Mouse (Mus musculus) heart, embryonic 13.5 days (tissue): ENCODE measurements around the gene Sept8. TPM values are rescaled to one million over a fixed set of nuclear protein-coding genes. Genes with fewer than 3 reads are reported as not detected.
A peak's percentile ranks its signal among the peaks of the same experiment; 100 is the strongest.

Experiments
- ATAC-seq: fragments of 200-750 bp; cut with Nextera tagmentation; 2 replicates; pipeline ENCODE4 v1.8.0; 2017; ENCODE audit warnings: moderate TSS enrichment; ENCODE audit not compliant: insufficient number of reproducible peaks, low FRiP score, low TSS enrichment; ENCODE audit errors: extremely low read depth
- H3K27ac ChIP-seq: fragments of 300-500 bp; sonication (generic); replicated peaks from 2 replicates; pipeline ENCODE4 v1.5.1; 2015; ENCODE audit warnings: moderate library complexity, mild to moderate bottlenecking, inconsistent platforms
- H3K27me3 ChIP-seq: fragments of 300-500 bp; sonication (generic); replicated peaks from 2 replicates; pipeline ENCODE4 v1.6.1; 2015; ENCODE audit warnings: mild to moderate bottlenecking, inconsistent platforms
- H3K36me3 ChIP-seq: fragments of 300-500 bp; sonication (generic); 2 replicates; pipeline ENCODE4 v1.6.1; 2015; ENCODE audit warnings: mild to moderate bottlenecking, inconsistent platforms
- H3K4me1 ChIP-seq: fragments of 300-500 bp; sonication (generic); 2 replicates; pipeline ENCODE4 v1.6.1; 2015; ENCODE audit warnings: inconsistent platforms
- H3K4me2 ChIP-seq: fragments of 300-500 bp; sonication (generic); 2 replicates; pipeline ENCODE4 v1.6.1; 2015; ENCODE audit warnings: inconsistent platforms, mild to moderate bottlenecking, moderate library complexity
- H3K4me3 ChIP-seq: fragments of 300-500 bp; sonication (generic); 2 replicates; pipeline ENCODE4 v1.5.1; 2015; ENCODE audit warnings: moderate library complexity, mild to moderate bottlenecking, inconsistent platforms
- H3K9ac ChIP-seq: fragments of 300-500 bp; sonication (generic); 2 replicates; pipeline ENCODE4 v1.6.1; 2015; ENCODE audit warnings: inconsistent platforms, mild to moderate bottlenecking, moderate library complexity
- H3K9me3 ChIP-seq: fragments of 300-500 bp; sonication (generic); 2 replicates; pipeline ENCODE4 v1.6.1; 2016; ENCODE audit warnings: inconsistent platforms
- WGBS: fragments of 180-500 bp; shearing (Covaris S2); methylation state at CpG from one replicate; pipeline ENCODE4 v1.1.7; 2015; ENCODE audit warnings: mixed read lengths; 5-methylcytosine and 5-hydroxymethylcytosine counted together
- polyA plus RNA-seq: library from polyadenylated mRNA; unstranded; fragments of >200 nt; fragmentation: Nextera tagmentation; extraction: Ambion mirVana; gene quantifications from 2 replicates; pipeline ENCODE4 v1.2.1, GENCODE M21; 2015

Gene Sept8
- polyA plus RNA-seq, 1 experiment from 2014 or later, result 18.3 TPM

- no peak for ATAC-seq
- Histone ChIP-seq H3K9ac (no peak overlapping the region), H3K36me3 (no peaks in the 10 kb centered on the region), H3K4me1 (peaks cover 26% of the 10 kb centered on the region), H3K27ac (no peak overlapping the region), H3K27me3 (peaks cover 60% of the 10 kb centered on the region), H3K9me3 (no peaks in the 10 kb centered on the region), H3K4me3 (no peak overlapping the region), H3K4me2 (no peak overlapping the region)
- WGBS, result 68% methylated on average over 4 of the region's 4 CpGs
Measured at GRCm38 (mm10) chr11:53481088-53481730, 37.8 kb upstream of the Sept8 start.

GRCm38 (mm10) chr11:53483159-53483891 is 35.7 kb upstream of the Sept8 start:
- no peak overlapping the region for H3K9ac ChIP-seq
- peak overlapping the region; percentile 17; the same call in 1 of the 2 replicates for H3K27ac ChIP-seq
- WGBS, result 45% methylated on average over 9 of the region's 9 CpGs
- peaks cover 62% of the 10 kb centered on the region for H3K27me3 ChIP-seq
- ATAC-seq, result no peak
- peaks cover 35% of the 10 kb centered on the region for H3K4me1 ChIP-seq
- H3K4me2 ChIP-seq, result no peak overlapping the region
- no peaks in the 10 kb centered on the region for H3K9me3 ChIP-seq
- H3K4me3 ChIP-seq, result no peak overlapping the region
- H3K36me3 ChIP-seq, result no peaks in the 10 kb centered on the region

GRCm38 (mm10) chr11:53485719-53486118 is 33.3 kb upstream of the Sept8 start:
- H3K4me1 ChIP-seq, result peaks cover 11% of the 10 kb centered on the region
- 35% methylated on average over 3 of the region's 3 CpGs for WGBS
- peaks cover 38% of the 10 kb centered on the region for H3K27me3 ChIP-seq
- no peak for ATAC-seq
- H3K27ac ChIP-seq, result no peak overlapping the region
- H3K9me3 ChIP-seq, result 0 out of 2 replicates have a peak, but pooled peaks cover 3% of the 10 kb centered on the region
- no peaks in the 10 kb centered on the region for H3K36me3 ChIP-seq
- no peak overlapping the region for H3K9ac ChIP-seq
- H3K4me3 ChIP-seq, result no peak overlapping the region
- no peak overlapping the region for H3K4me2 ChIP-seq

DNA sequence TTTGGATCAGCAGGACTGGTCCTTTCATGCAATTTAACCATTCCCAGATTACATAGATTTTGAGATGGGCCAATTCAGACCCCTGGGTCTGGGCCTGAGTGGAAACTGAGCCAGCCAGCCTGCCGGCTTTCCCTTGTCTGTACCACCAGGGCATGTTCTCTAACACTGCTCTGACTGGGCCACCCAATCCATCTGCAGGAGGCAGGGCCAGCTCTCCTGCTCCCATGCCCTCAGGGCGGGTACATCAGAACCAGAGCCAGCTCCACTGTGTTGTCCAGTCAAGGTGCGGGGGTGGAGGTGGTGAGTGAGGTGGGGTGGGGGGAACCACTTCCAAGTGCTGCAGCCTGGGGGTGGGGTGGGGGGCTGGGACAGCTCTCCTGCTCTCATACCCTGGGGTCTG is 32.7 kb upstream of the Sept8 start:
- WGBS, result 73% methylated on average over 3 of the region's 3 CpGs
- Histone ChIP-seq H3K36me3 (no peaks in the 10 kb centered on the region), H3K27me3 (peaks cover 32% of the 10 kb centered on the region), H3K9me3 (0 out of 2 replicates have a peak, but pooled peaks cover 3% of the 10 kb centered on the region), H3K4me1 (peaks cover 10% of the 10 kb centered on the region), H3K4me2 (no peak overlapping the region), H3K27ac (no peak overlapping the region), H3K9ac (no peak overlapping the region), H3K4me3 (no peak overlapping the region)
- no peak for ATAC-seq

DNA sequence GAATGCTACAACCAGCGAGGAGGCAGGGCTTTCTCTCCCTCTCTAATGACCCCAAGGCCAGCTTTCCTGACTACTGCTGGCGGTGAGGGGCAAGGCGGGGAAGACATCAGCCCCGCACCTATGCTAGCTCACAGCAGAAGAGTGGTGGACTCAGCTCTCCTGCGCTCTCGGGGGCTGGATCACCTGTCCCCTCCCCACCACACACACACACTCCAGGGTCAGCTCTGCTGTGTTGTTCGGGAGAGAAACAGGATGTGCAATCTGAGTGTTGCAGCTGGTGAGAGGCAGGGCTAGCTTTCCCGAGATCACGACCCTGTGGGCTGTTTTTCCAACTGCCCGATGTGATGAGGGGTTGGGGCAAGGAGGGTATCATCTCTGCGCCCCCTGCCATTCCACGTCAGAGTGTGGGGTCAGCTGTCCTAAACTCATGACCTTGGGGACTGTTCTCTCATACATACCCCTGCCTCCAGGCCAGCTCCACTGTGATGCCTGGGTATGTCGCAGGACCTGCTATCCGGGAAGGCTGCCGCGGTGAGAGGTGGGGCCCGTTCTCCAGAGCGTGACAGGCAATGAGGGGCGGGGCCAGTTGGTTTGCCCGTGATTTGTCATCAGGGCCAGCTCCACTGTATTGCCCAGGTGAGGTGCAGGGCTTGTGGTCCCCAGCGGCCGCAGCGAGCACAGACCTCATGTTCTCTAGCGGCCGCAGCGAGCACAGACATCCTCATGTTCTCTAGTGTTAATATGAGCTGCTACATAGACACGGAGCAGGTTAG is 32.0 kb upstream of the Sept8 start:
- H3K4me1 ChIP-seq, result peaks cover 16% of the 10 kb centered on the region
- H3K36me3 ChIP-seq, result no peaks in the 10 kb centered on the region
- peak overlapping the region; percentile 66 for H3K4me2 ChIP-seq
- 0 out of 2 replicates have a peak, but pooled peaks cover 3% of the 10 kb centered on the region for H3K9me3 ChIP-seq
- H3K9ac ChIP-seq, result peak overlapping the region; percentile 33; the same call in 1 of the 2 replicates
- H3K4me3 ChIP-seq, result peak overlapping the region; percentile 35
- no peak overlapping the region for H3K27ac ChIP-seq
- peaks cover 25% of the 10 kb centered on the region for H3K27me3 ChIP-seq
- no peak for ATAC-seq
- 8% methylated on average over 27 of the region's 27 CpGs for WGBS

GRCm38 (mm10) chr11:53489007-53489406 is 30.1 kb upstream of the Sept8 start:
- no peak for ATAC-seq
- H3K9ac ChIP-seq, result no peak overlapping the region
- no peaks in the 10 kb centered on the region for H3K36me3 ChIP-seq
- peaks cover 24% of the 10 kb centered on the region for H3K27me3 ChIP-seq
- 0 out of 2 replicates have a peak, but pooled peaks cover 3% of the 10 kb centered on the region for H3K9me3 ChIP-seq
- WGBS, result 92% methylated on average over 5 of the region's 5 CpGs
- no peak overlapping the region for H3K4me3 ChIP-seq
- no peak overlapping the region for H3K4me2 ChIP-seq
- no peak overlapping the region for H3K27ac ChIP-seq
- peaks cover 30% of the 10 kb centered on the region for H3K4me1 ChIP-seq

DNA sequence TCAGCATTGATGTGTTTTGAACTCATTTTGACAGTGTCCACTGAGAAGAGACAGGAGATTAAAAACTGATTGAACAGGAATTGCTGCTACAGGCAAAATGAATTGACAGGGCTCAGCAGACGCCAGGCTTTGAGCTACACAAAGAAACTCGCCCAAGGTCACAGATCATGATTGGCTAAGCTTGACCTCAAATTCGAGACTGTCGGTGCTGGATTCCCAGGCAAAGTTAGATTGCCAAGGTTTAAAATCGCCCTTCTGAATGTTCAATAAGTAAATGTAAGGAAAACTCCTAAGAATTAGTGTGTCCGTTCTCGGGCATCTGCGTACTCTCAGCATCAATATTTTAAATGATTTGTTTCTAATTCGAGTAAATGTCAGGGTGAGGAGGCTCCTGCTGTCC is 29.6 kb upstream of the Sept8 start:
- Histone ChIP-seq H3K4me3 (no peak overlapping the region), H3K36me3 (no peaks in the 10 kb centered on the region), H3K9ac (no peak overlapping the region), H3K4me2 (no peak overlapping the region), H3K4me1 (peaks cover 30% of the 10 kb centered on the region), H3K9me3 (0 out of 2 replicates have a peak, but pooled peaks cover 3% of the 10 kb centered on the region), H3K27me3 (peaks cover 24% of the 10 kb centered on the region), H3K27ac (no peak overlapping the region)
- ATAC-seq, result no peak
- WGBS, result 82% methylated on average over 9 of the region's 9 CpGs

GRCm38 (mm10) chr11:53491954-53492401 is 27.1 kb upstream of the Sept8 start:
- Histone ChIP-seq H3K4me2 (no peak overlapping the region), H3K27ac (0 out of 2 replicates have a peak overlapping the region, but pooled peaks have one; percentile 8), H3K36me3 (no peaks in the 10 kb centered on the region), H3K9me3 (0 out of 2 replicates have a peak, but pooled peaks cover 3% of the 10 kb centered on the region), H3K4me3 (no peak overlapping the region), H3K9ac (no peak overlapping the region), H3K27me3 (peaks cover 14% of the 10 kb centered on the region), H3K4me1 (peaks cover 26% of the 10 kb centered on the region)
- WGBS, result 21% methylated on average over 8 of the region's 8 CpGs
- no peak for ATAC-seq

DNA sequence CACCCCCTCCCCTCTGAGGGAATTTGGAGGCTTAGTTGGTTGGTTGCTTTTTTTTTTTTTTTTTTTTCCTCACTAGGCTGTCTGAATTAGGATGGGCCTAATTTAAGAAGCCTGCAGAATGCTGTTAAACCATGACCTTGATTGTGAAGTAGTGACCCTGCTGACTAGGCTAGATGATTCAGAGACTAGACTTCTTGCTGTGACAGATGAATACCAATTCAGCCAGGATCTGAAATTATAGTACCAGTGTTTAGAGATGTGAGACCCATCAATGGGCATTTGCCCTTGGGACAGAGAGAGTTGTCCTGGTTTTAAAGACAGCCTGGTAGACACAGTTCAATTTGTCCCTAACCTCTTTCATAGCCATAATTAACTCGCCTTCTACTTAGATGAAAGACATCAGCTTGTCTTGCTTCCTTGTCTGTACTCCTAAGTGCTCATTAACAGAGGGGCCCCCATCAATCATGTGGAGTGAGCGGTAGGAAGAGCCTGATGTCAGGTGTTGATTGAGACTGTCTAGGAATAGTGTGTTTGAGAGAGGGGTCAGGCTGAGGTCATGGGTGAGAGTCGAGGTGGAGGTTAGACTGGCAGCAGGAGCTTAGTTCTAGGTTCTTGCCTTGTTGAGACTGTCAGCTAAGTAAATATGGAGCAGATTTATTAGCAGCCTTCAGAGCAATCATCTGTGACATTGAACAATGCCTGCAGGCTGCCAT is 25.7 kb upstream of the Sept8 start:
- H3K9me3 ChIP-seq, result 0 out of 2 replicates have a peak, but pooled peaks cover 3% of the 10 kb centered on the region
- H3K4me2 ChIP-seq, result no peak overlapping the region
- H3K27me3 ChIP-seq, result no peaks in the 10 kb centered on the region; the same call in 1 of the 2 replicates
- ATAC-seq, result no peak
- no peak overlapping the region for H3K27ac ChIP-seq
- H3K36me3 ChIP-seq, result no peaks in the 10 kb centered on the region
- no peak overlapping the region for H3K4me3 ChIP-seq
- H3K9ac ChIP-seq, result no peak overlapping the region
- WGBS, result 33% methylated on average over 3 of the region's 3 CpGs
- H3K4me1 ChIP-seq, result peaks cover 19% of the 10 kb centered on the region

DNA sequence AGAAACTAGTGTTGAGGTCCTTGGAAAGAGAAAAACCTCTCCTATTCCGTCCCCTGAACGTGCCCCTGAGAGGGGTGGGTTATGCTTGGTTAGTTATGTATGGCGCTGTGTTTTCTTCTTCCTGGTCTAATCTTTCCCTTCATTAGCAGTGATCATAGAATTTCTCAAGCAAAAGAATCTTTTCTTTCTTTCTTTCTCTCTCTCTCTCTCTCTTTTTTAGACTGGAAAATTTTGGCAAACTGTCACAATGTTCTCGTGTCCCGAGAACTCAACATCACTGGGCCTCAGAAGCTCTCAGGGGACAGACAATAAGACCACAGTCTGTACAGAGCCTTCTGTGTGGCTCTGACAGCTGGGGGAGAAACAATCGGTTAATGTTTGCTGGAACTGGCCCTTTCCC is 23.6 kb upstream of the Sept8 start:
- WGBS, result 61% methylated on average over 6 of the region's 6 CpGs
- ATAC-seq, result no peak
- no peak overlapping the region for H3K27ac ChIP-seq

More for the DNA sequence above, 23.6 kb upstream of the Sept8 start:
- Histone ChIP-seq H3K36me3 (no peaks in the 10 kb centered on the region), H3K4me2 (no peak overlapping the region), H3K9ac (no peak overlapping the region), H3K27me3 (no peaks in the 10 kb centered on the region), H3K4me1 (peaks cover 21% of the 10 kb centered on the region), H3K4me3 (no peak overlapping the region), H3K9me3 (no peaks in the 10 kb centered on the region)
